Mouse (Mus musculus): Measurements from ENCODE around the gene Samhd1. TPM values are rescaled to one million over a fixed set of nuclear protein-coding genes. Genes with fewer than 3 reads are reported as not detected.

Samhd1 gene
- polyA plus RNA-seq, 1 experiment from 2014 or later, result 25.6 TPM

GRCm38 (mm10) chr2:157156079-157156478 is 21.0 kb upstream of the Samhd1 start:
- 91% methylated on average over 1 of the region's 1 CpGs for WGBS
- H3K36me3 ChIP-seq, result peaks cover 86% of the 10 kb centered on the region
- ATAC-seq (ENCODE audit: insufficient number of reproducible peaks, insufficient read depth, low FRiP score, low TSS enrichment, low read depth), result no peak

GRCm38 (mm10) chr2:157153235-157153634 is 18.2 kb upstream of the Samhd1 start:
- ATAC-seq (ENCODE audit: insufficient number of reproducible peaks, insufficient read depth, low FRiP score, low TSS enrichment, low read depth), result no peak
- no peaks in the 10 kb centered on the region for H3K4me1 ChIP-seq (replicated peaks)
- H3K4me2 ChIP-seq, result no peak overlapping the region
- no peaks in the 10 kb centered on the region for H3K27me3 ChIP-seq
- H3K4me3 ChIP-seq (replicated peaks), result no peak overlapping the region
- no peak overlapping the region for H3K9ac ChIP-seq (replicated peaks)
- H3K9me3 ChIP-seq, result no peaks in the 10 kb centered on the region
- 82% methylated on average over 2 of the region's 2 CpGs for WGBS
- H3K36me3 ChIP-seq, result peaks cover 87% of the 10 kb centered on the region
- no peak overlapping the region for H3K27ac ChIP-seq

More at GRCm38 (mm10) chr2:157156079-157156478, 21.0 kb upstream of the Samhd1 start:
- H3K9me3 ChIP-seq, result no peaks in the 10 kb centered on the region
- no peak overlapping the region for H3K4me3 ChIP-seq (replicated peaks)
- H3K4me1 ChIP-seq (replicated peaks), result no peaks in the 10 kb centered on the region
- no peak overlapping the region for H3K4me2 ChIP-seq
- no peak overlapping the region for H3K27ac ChIP-seq
- no peaks in the 10 kb centered on the region for H3K27me3 ChIP-seq
- no peak overlapping the region for H3K9ac ChIP-seq (replicated peaks)

GRCm38 (mm10) chr2:157148417-157148816 is 13.4 kb upstream of the Samhd1 start:
- Histone ChIP-seq H3K4me3 (replicated peaks) (no peak overlapping the region), H3K27ac (no peak overlapping the region), H3K4me2 (no peak overlapping the region), H3K27me3 (no peaks in the 10 kb centered on the region), H3K36me3 (peaks cover 84% of the 10 kb centered on the region), H3K4me1 (replicated peaks) (no peaks in the 10 kb centered on the region), H3K9ac (replicated peaks) (no peak overlapping the region), H3K9me3 (no peaks in the 10 kb centered on the region)
- no peak for ATAC-seq (ENCODE audit: insufficient number of reproducible peaks, insufficient read depth, low FRiP score, low TSS enrichment, low read depth)
- WGBS, result 88% methylated on average over 5 of the region's 5 CpGs

GRCm38 (mm10) chr2:157147397-157148020 is 12.4 kb upstream of the Samhd1 start:
- WGBS, result 90% methylated on average over 9 of the region's 9 CpGs
- Histone ChIP-seq H3K4me1 (replicated peaks) (no peaks in the 10 kb centered on the region), H3K9me3 (no peaks in the 10 kb centered on the region), H3K9ac (replicated peaks) (no peak overlapping the region), H3K4me3 (replicated peaks) (no peak overlapping the region), H3K4me2 (no peak overlapping the region), H3K36me3 (peaks cover 77% of the 10 kb centered on the region), H3K27ac (no peak overlapping the region), H3K27me3 (no peaks in the 10 kb centered on the region)
- ATAC-seq (ENCODE audit: insufficient number of reproducible peaks, insufficient read depth, low FRiP score, low TSS enrichment, low read depth), result no peak

- Histone ChIP-seq H3K9ac (replicated peaks) (no peak overlapping the region), H3K4me2 (no peak overlapping the region), H3K4me3 (replicated peaks) (no peak overlapping the region), H3K9me3 (peaks cover 4% of the 10 kb centered on the region), H3K27me3 (no peaks in the 10 kb centered on the region), H3K36me3 (peaks cover 54% of the 10 kb centered on the region), H3K4me1 (replicated peaks) (no peaks in the 10 kb centered on the region), H3K27ac (no peak overlapping the region)
- 76% methylated on average over 1 of the region's 1 CpGs for WGBS
- no peak for ATAC-seq (ENCODE audit: insufficient number of reproducible peaks, insufficient read depth, low FRiP score, low TSS enrichment, low read depth)
These were observed 10.1 kb upstream of the Samhd1 start for GRCm38 (mm10) chr2:157145173-157145572.

- 75% methylated on average over 5 of the region's 5 CpGs for WGBS
- no peak overlapping the region for H3K27ac ChIP-seq
These were observed 9.1 kb upstream of the Samhd1 start for GRCm38 (mm10) chr2:157144132-157144531.

GRCm38 (mm10) chr2:157141962-157142361 is 6.9 kb upstream of the Samhd1 start:
- Histone ChIP-seq H3K9me3 (peaks cover 13% of the 10 kb centered on the region), H3K27me3 (no peaks in the 10 kb centered on the region), H3K27ac (no peak overlapping the region), H3K36me3 (peaks cover 24% of the 10 kb centered on the region), H3K4me3 (replicated peaks) (no peak overlapping the region), H3K9ac (replicated peaks) (no peak overlapping the region), H3K4me1 (replicated peaks) (no peaks in the 10 kb centered on the region), H3K4me2 (no peak overlapping the region)
- ATAC-seq (ENCODE audit: insufficient number of reproducible peaks, insufficient read depth, low FRiP score, low TSS enrichment, low read depth), result no peak
- WGBS, result 91% methylated on average over 4 of the region's 4 CpGs

More at GRCm38 (mm10) chr2:157144132-157144531, 9.1 kb upstream of the Samhd1 start:
- peaks cover 13% of the 10 kb centered on the region for H3K9me3 ChIP-seq
- no peaks in the 10 kb centered on the region for H3K4me1 ChIP-seq (replicated peaks)
- H3K27me3 ChIP-seq, result no peaks in the 10 kb centered on the region
- no peak overlapping the region for H3K4me3 ChIP-seq (replicated peaks)
- no peak overlapping the region for H3K4me2 ChIP-seq
- ATAC-seq (ENCODE audit: insufficient number of reproducible peaks, insufficient read depth, low FRiP score, low TSS enrichment, low read depth), result no peak
- peaks cover 44% of the 10 kb centered on the region for H3K36me3 ChIP-seq
- H3K9ac ChIP-seq (replicated peaks), result no peak overlapping the region

- H3K9ac ChIP-seq (replicated peaks), result no peak overlapping the region
- no peak overlapping the region for H3K4me3 ChIP-seq (replicated peaks)
- no peak for ATAC-seq (ENCODE audit: insufficient number of reproducible peaks, insufficient read depth, low FRiP score, low TSS enrichment, low read depth)
- peaks cover 5% of the 10 kb centered on the region; the same call in 1 of the 2 replicates for H3K36me3 ChIP-seq
- H3K4me1 ChIP-seq (replicated peaks), result no peaks in the 10 kb centered on the region
- no peak overlapping the region for H3K27ac ChIP-seq
- WGBS, result 87% methylated on average over 5 of the region's 5 CpGs
- no peak overlapping the region for H3K4me2 ChIP-seq
- H3K9me3 ChIP-seq, result peaks cover 13% of the 10 kb centered on the region
- H3K27me3 ChIP-seq, result no peaks in the 10 kb centered on the region
These were observed 4.3 kb upstream of the Samhd1 start for GRCm38 (mm10) chr2:157139251-157139802.

GRCm38 (mm10) chr2:157138808-157139207 is 3.7 kb upstream of the Samhd1 start:
- 86% methylated on average over 5 of the region's 5 CpGs for WGBS
- Histone ChIP-seq H3K4me3 (replicated peaks) (no peak overlapping the region), H3K36me3 (no peaks in the 10 kb centered on the region), H3K27me3 (no peaks in the 10 kb centered on the region), H3K4me1 (replicated peaks) (0 out of 2 replicates have a peak, but pooled peaks cover 1% of the 10 kb centered on the region), H3K9me3 (peaks cover 13% of the 10 kb centered on the region), H3K9ac (replicated peaks) (no peak overlapping the region), H3K27ac (no peak overlapping the region), H3K4me2 (no peak overlapping the region)
- no peak for ATAC-seq (ENCODE audit: insufficient number of reproducible peaks, insufficient read depth, low FRiP score, low TSS enrichment, low read depth)

GRCm38 (mm10) chr2:157137959-157138731 is 3.1 kb upstream of the Samhd1 start:
- no peak overlapping the region for H3K4me2 ChIP-seq
- H3K4me1 ChIP-seq (replicated peaks), result 0 out of 2 replicates have a peak, but pooled peaks cover 4% of the 10 kb centered on the region
- H3K27ac ChIP-seq, result no peak overlapping the region
- no peaks in the 10 kb centered on the region for H3K27me3 ChIP-seq
- no peak for ATAC-seq (ENCODE audit: insufficient number of reproducible peaks, insufficient read depth, low FRiP score, low TSS enrichment, low read depth)
- no peak overlapping the region for H3K9ac ChIP-seq (replicated peaks)
- H3K9me3 ChIP-seq, result peaks cover 13% of the 10 kb centered on the region
- no peaks in the 10 kb centered on the region for H3K36me3 ChIP-seq
- H3K4me3 ChIP-seq (replicated peaks), result no peak overlapping the region
- 85% methylated on average over 9 of the region's 9 CpGs for WGBS

- H3K4me3 ChIP-seq (replicated peaks), result no peak overlapping the region
- no peak for ATAC-seq (ENCODE audit: insufficient number of reproducible peaks, insufficient read depth, low FRiP score, low TSS enrichment, low read depth)
- peaks cover 13% of the 10 kb centered on the region for H3K9me3 ChIP-seq
- no peaks in the 10 kb centered on the region for H3K36me3 ChIP-seq
- 0 out of 2 replicates have a peak, but pooled peaks cover 4% of the 10 kb centered on the region for H3K4me1 ChIP-seq (replicated peaks)
- H3K27ac ChIP-seq, result no peak overlapping the region
- no peak overlapping the region for H3K9ac ChIP-seq (replicated peaks)
- no peaks in the 10 kb centered on the region for H3K27me3 ChIP-seq
- WGBS, result 93% methylated on average over 2 of the region's 2 CpGs
- H3K4me2 ChIP-seq, result no peak overlapping the region
These were observed 1.6 kb upstream of the Samhd1 start for GRCm38 (mm10) chr2:157136646-157137045.
